Mouse (Mus musculus): ENCODE results near the gene Wwc1.

Wwc1 gene

GRCm38 (mm10) chr11:35938790-35939385 is 41.4 kb downstream of the Wwc1 start:
- in situ Hi-C loops (cut with MboI; ENCODE audit: unreplicated experiment in 2 of 2) = no loop called here

GRCm38 (mm10) chr11:35935645-35936044 is 44.7 kb downstream of the Wwc1 start:
- in situ Hi-C loops (cut with MboI; ENCODE audit: unreplicated experiment in 2 of 2) = no loop called here

GRCm38 (mm10) chr11:35935133-35935532 is 45.2 kb downstream of the Wwc1 start:
- in situ Hi-C loops (cut with MboI; ENCODE audit: unreplicated experiment in 2 of 2) = no loop called here

- in situ Hi-C loops (cut with MboI; ENCODE audit: unreplicated experiment in 2 of 2) = no loop called here
Measured at GRCm38 (mm10) chr11:35933402-35934085, 46.8 kb downstream of the Wwc1 start.

GRCm38 (mm10) chr11:35932121-35932885 is 48.0 kb downstream of the Wwc1 start:
- in situ Hi-C loops (cut with MboI; ENCODE audit: unreplicated experiment in 2 of 2) = no loop called here

GRCm38 (mm10) chr11:35930511-35931060 is 49.7 kb downstream of the Wwc1 start:
- in situ Hi-C loops (cut with MboI; ENCODE audit: unreplicated experiment in 2 of 2) = no loop called here

- in situ Hi-C loops (cut with MboI; ENCODE audit: unreplicated experiment in 2 of 2) = no loop called here
Measured at GRCm38 (mm10) chr11:35928453-35928852, 51.9 kb downstream of the Wwc1 start.

GRCm38 (mm10) chr11:35927309-35927708 is 53.0 kb downstream of the Wwc1 start:
- in situ Hi-C loops (cut with MboI; ENCODE audit: unreplicated experiment in 2 of 2) = no loop called here

- in situ Hi-C loops (cut with MboI; ENCODE audit: unreplicated experiment in 2 of 2) = no loop called here
Measured at GRCm38 (mm10) chr11:35925592-35925991, 54.7 kb downstream of the Wwc1 start.

- in situ Hi-C loops (cut with MboI; ENCODE audit: unreplicated experiment in 2 of 2) = no loop called here
Measured at GRCm38 (mm10) chr11:35922205-35922873, 58.0 kb downstream of the Wwc1 start.

- in situ Hi-C loops (cut with MboI; ENCODE audit: unreplicated experiment in 2 of 2) = no loop called here
Measured at GRCm38 (mm10) chr11:35920776-35921175, 59.6 kb downstream of the Wwc1 start.

- in situ Hi-C loops (cut with MboI; ENCODE audit: unreplicated experiment in 2 of 2) = no loop called here
Measured at GRCm38 (mm10) chr11:35919856-35920503, 60.3 kb downstream of the Wwc1 start.

GRCm38 (mm10) chr11:35919383-35919782 is 60.9 kb downstream of the Wwc1 start:
- in situ Hi-C loops (cut with MboI; ENCODE audit: unreplicated experiment in 2 of 2) = no loop called here

- in situ Hi-C loops (cut with MboI; ENCODE audit: unreplicated experiment in 2 of 2) = no loop called here
Measured at GRCm38 (mm10) chr11:35916466-35917185, 63.7 kb downstream of the Wwc1 start.

- in situ Hi-C loops (cut with MboI; ENCODE audit: unreplicated experiment in 2 of 2) = no loop called here
Measured at GRCm38 (mm10) chr11:35915546-35915945, 64.8 kb downstream of the Wwc1 start.

GRCm38 (mm10) chr11:35913418-35914044 is 66.8 kb downstream of the Wwc1 start:
- in situ Hi-C loops (cut with MboI; ENCODE audit: unreplicated experiment in 2 of 2) = loop anchor here in 1 of 2 experiments (5.0 kb wide), 1 partner anchor 94 kb away; no protein-coding TSS in a partner anchor

- in situ Hi-C loops (cut with MboI; ENCODE audit: unreplicated experiment in 2 of 2) = no loop called here
Measured at GRCm38 (mm10) chr11:35904955-35905550, 75.3 kb downstream of the Wwc1 start.

GRCm38 (mm10) chr11:35903079-35903478 is 77.2 kb downstream of the Wwc1 start:
- in situ Hi-C loops (cut with MboI; ENCODE audit: unreplicated experiment in 2 of 2) = no loop called here

GRCm38 (mm10) chr11:35899946-35900345 is 80.4 kb downstream of the Wwc1 start:
- in situ Hi-C loops (cut with MboI; ENCODE audit: unreplicated experiment in 2 of 2) = no loop called here
